Mouse (Mus musculus) activated CD4-positive, CD25-positive, alpha-beta regulatory T cell, adult 9 weeks (primary cell): Measurements from ENCODE around the gene Chrm5. TPM values are rescaled to one million over a fixed set of nuclear protein-coding genes. Genes with fewer than 3 reads are reported as not detected.

Experiments used
- polyA plus RNA-seq: library from polyadenylated mRNA; unstranded; fragments of 100-300 nt; shearing (Covaris generic); gene quantifications from one replicate; pipeline ENCODE4 v1.2.1, GENCODE M21; 2017

Chrm5 gene
- not detected for polyA plus RNA-seq

DNA sequence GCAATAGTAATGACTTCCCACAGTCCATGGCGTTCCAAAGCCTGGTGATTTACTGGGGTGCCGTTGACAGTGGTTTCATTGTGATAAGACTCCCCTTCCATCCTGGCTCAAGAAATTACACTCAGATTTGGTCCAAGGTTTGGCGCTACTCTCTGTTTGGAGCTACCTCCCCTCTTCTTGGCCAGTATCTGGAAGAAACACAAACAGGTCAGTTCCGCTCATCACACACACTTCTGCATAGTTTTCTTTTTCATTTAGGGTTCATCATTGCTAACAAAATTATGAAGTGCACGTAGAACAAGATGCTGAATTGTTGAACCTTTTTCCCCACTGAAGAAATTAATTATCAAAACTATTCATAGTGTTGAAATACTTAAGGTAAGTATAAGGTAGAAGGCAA is at the start of gene Chrm5:
Gene Chrm5, minus strand, starts transcription at position 101 of the 400 bp plus-strand sequence.

DNA sequence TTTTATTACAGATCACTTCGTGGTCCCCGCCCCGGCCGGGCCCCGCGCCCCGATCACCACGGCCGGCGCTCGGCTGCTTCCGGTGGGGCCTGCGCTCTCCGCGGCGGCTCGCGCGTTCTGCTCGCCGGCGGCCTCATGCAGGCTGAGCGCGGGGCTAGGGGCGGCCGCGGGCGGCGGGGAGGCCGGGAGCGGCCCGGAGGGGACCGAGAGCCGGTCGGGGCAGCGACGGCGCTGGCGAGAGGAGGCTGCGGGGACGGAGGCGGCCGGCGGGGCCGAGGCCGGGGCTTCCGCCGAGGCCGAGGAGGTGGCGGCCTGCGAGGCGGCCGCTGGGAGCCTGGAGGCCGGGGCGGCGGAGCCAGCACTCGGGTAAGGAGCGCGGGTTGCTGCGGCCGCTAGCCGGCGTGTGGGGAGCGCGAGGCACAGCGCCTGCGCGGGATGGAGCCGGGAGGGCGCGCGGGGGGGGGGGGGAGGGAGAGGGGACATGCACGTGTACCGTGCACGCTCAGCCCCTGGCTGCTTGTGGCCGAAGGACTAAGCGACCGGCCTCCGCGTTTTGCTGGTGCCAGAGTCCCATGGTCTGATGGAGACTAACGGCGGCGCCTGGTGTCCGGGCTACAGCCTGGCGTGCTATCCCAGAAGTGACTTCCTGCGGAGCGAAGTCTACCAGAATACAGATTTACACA is 12.4 kb upstream of the Chrm5 start, which contains the start of gene Aven:
Gene Aven, plus strand, starts transcription at position 109 of the 683 bp plus-strand sequence.

DNA sequence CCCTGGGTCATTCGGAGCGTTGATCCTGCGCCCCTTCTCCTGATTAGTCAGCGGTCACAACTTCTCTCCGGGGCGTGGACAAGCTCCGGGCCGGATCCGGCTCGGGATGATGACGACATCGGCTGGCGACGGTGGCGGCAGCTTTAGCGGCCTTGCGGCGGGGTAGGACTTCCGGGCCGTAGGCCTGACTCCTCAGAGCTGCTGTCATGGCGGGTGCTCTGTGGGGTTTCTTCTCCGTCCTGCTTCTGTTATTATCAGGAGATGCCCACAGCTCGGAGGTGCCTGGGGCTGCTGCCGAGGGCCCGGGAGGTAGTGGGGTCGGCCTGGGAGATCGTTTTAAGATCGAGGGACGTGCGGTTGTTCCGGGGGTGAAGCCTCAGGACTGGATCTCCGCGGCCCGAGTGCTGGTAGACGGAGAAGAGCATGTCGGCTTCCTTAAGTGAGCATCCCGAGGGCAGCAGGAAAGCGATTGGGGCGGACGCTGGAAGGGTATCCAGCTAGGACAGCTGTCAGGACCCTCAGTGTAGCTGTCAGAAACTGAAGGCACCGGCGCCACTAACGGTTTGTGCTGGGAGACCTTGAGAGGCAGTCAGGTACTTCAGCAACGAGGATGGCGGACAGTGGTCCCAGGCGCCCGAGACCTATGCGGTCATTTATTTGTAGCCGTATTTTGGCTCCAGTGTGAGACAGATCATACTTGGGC is 25.6 kb downstream of the Chrm5 start, which contains the start of gene Emc7:
Gene Emc7, plus strand, starts transcription at position 136 of the 703 bp plus-strand sequence.

Other genes with a start within 250 kb of the Chrm5 start
- 70.5 TPM for gene Lpcat4, start 241.3 kb downstream of the Chrm5 start, polyA plus RNA-seq
- gene Nutm1, start 221.5 kb downstream of the Chrm5 start, polyA plus RNA-seq: not detected
- gene Nop10, start 218.8 kb downstream of the Chrm5 start, polyA plus RNA-seq: 148 TPM
- gene Slc12a6, start 214.9 kb downstream of the Chrm5 start, polyA plus RNA-seq: 109 TPM
- gene Gm21985, start 214.5 kb downstream of the Chrm5 start, polyA plus RNA-seq: not detected
- gene Emc4, start 112.7 kb downstream of the Chrm5 start, polyA plus RNA-seq: 87.5 TPM
- 21.7 TPM for gene Katnbl1, start 101.6 kb downstream of the Chrm5 start, polyA plus RNA-seq
- 20.9 TPM for gene Emc7, start 25.8 kb downstream of the Chrm5 start, polyA plus RNA-seq
- gene Aven, start 12.2 kb upstream of the Chrm5 start, polyA plus RNA-seq: 15.4 TPM